Mouse (Mus musculus) midbrain, embryonic 11.5 days (tissue): Measurements from ENCODE around the gene Celf5. TPM values are rescaled to one million over a fixed set of nuclear protein-coding genes. Genes with fewer than 3 reads are reported as not detected.

Source experiments
- ATAC-seq: fragments of 200-750 bp; cut with Nextera tagmentation; 2 replicates; pipeline ENCODE4 v1.8.0; 2017; ENCODE audit warnings: moderate TSS enrichment, moderate library complexity; ENCODE audit not compliant: low FRiP score
- DNase-seq: peaks from one replicate; pipeline ENCODE4 v3.0.0; 2015; ENCODE audit warnings: low spot score; ENCODE audit errors: missing footprints
- H3K27ac ChIP-seq: fragments of 300-500 bp; sonication (generic); 2 replicates; pipeline ENCODE4 v1.5.1; 2014; ENCODE audit warnings: low read depth, low read length
- H3K27me3 ChIP-seq: fragments of 300-500 bp; sonication (generic); 2 replicates; pipeline ENCODE4 v1.6.1; 2014; ENCODE audit warnings: mild to moderate bottlenecking, low read length, moderate library complexity, mixed read lengths; ENCODE audit not compliant: control insufficient read depth, insufficient read depth
- H3K36me3 ChIP-seq: fragments of 300-500 bp; sonication (generic); 2 replicates; pipeline ENCODE4 v1.6.1; 2014; ENCODE audit warnings: mild to moderate bottlenecking, low read length, moderate library complexity, mixed read lengths; ENCODE audit not compliant: control insufficient read depth, insufficient read depth
- H3K4me1 ChIP-seq: fragments of 300-500 bp; sonication (generic); 2 replicates; pipeline ENCODE4 v1.6.1; 2014; ENCODE audit warnings: low read length; ENCODE audit not compliant: control insufficient read depth, insufficient read depth
- H3K4me2 ChIP-seq: fragments of 300-500 bp; sonication (generic); 2 replicates; pipeline ENCODE4 v1.6.1; 2014; ENCODE audit warnings: mild to moderate bottlenecking, moderate library complexity
- H3K4me3 ChIP-seq: fragments of 300-500 bp; sonication (generic); 2 replicates; pipeline ENCODE4 v1.5.1; 2014; ENCODE audit warnings: low read depth, low read length
- H3K9ac ChIP-seq: fragments of 300-500 bp; sonication (generic); 2 replicates; pipeline ENCODE4 v1.6.1; 2014; ENCODE audit warnings: low read length
- H3K9me3 ChIP-seq: fragments of 300-500 bp; sonication (generic); 2 replicates; pipeline ENCODE4 v1.6.1; 2016; ENCODE audit warnings: low read length; ENCODE audit not compliant: control insufficient read depth
- whole genome bisulfite sequencing: fragments of 180-500 bp; shearing (Covaris S2); extraction: QIAGEN DNeasy Blood & Tissue Kit; methylation state at CpG from one replicate; pipeline ENCODE4 v1.1.7; 2014; 5-methylcytosine and 5-hydroxymethylcytosine counted together
- polyA plus RNA-seq: library from polyadenylated mRNA; unstranded; fragments of >200 nt; fragmentation: Nextera tagmentation; extraction: Ambion mirVana; gene quantifications from 2 replicates; pipeline ENCODE4 v1.2.1, GENCODE M21; 2014

Gene Celf5
- polyA plus RNA-seq, 1 experiment from 2014 or later, result 10.0 TPM

- H3K4me1 ChIP-seq, result peaks cover 10% of the 10 kb centered on the region
- H3K9me3 ChIP-seq, result no peaks in the 10 kb centered on the region
- ATAC-seq, result no peak
- no peak overlapping the region for H3K9ac ChIP-seq
- H3K27ac ChIP-seq, result no peak overlapping the region
- no peak overlapping the region for H3K4me2 ChIP-seq
- H3K4me3 ChIP-seq, result no peak overlapping the region
- no peak for DNase-seq
- H3K27me3 ChIP-seq, result peaks cover 64% of the 10 kb centered on the region
- 85% methylated on average over 7 of the region's 7 CpGs for WGBS
- H3K36me3 ChIP-seq, result no peaks in the 10 kb centered on the region
These were observed 54.0 kb downstream of the Celf5 start for GRCm38 (mm10) chr10:81428507-81428870.

- Histone ChIP-seq H3K27ac (no peak overlapping the region), H3K27me3 (peaks cover 64% of the 10 kb centered on the region), H3K9me3 (no peaks in the 10 kb centered on the region), H3K36me3 (no peaks in the 10 kb centered on the region), H3K4me1 (peaks cover 10% of the 10 kb centered on the region), H3K4me2 (no peak overlapping the region), H3K9ac (no peak overlapping the region), H3K4me3 (no peak overlapping the region)
- DNase-seq, result peak; percentile 79
- ATAC-seq, result no peak
- WGBS, result 73% methylated on average over 8 of the region's 8 CpGs
These were observed 54.6 kb downstream of the Celf5 start for GRCm38 (mm10) chr10:81427804-81428506.

GRCm38 (mm10) chr10:81427327-81427726, 55.2 kb downstream of the Celf5 start:
- DNase-seq (peak; percentile 85), ATAC-seq (no peak)
- H3K27me3 ChIP-seq, result peaks cover 61% of the 10 kb centered on the region
- 30% methylated on average over 3 of the region's 3 CpGs for WGBS
- H3K4me2 ChIP-seq, result 0 out of 2 replicates have a peak overlapping the region, but pooled peaks have one; percentile 6
- no peaks in the 10 kb centered on the region for H3K9me3 ChIP-seq
- no peak overlapping the region for H3K4me3 ChIP-seq
- no peaks in the 10 kb centered on the region for H3K36me3 ChIP-seq
- no peak overlapping the region for H3K9ac ChIP-seq
- H3K27ac ChIP-seq, result no peak overlapping the region
- peaks cover 10% of the 10 kb centered on the region for H3K4me1 ChIP-seq

- Histone ChIP-seq H3K9me3 (no peaks in the 10 kb centered on the region), H3K4me1 (peaks cover 10% of the 10 kb centered on the region), H3K9ac (0 out of 2 replicates have a peak overlapping the region, but pooled peaks have one; percentile 7), H3K36me3 (no peaks in the 10 kb centered on the region), H3K27ac (no peak overlapping the region), H3K27me3 (peaks cover 59% of the 10 kb centered on the region), H3K4me2 (peak overlapping the region; percentile 29), H3K4me3 (peak overlapping the region; percentile 1; the same call in 1 of the 2 replicates)
- peak; percentile 86 for DNase-seq
- no peak for ATAC-seq
- under 1% methylated on average over 30 of the region's 38 CpGs for WGBS
These were observed 55.6 kb downstream of the Celf5 start for GRCm38 (mm10) chr10:81426897-81427296.

- DNase-seq (peak; percentile 83), ATAC-seq (no peak)
- WGBS, result 3% methylated on average over 23 of the region's 33 CpGs
- Histone ChIP-seq H3K27me3 (peaks cover 52% of the 10 kb centered on the region), H3K27ac (no peak overlapping the region), H3K4me2 (peak overlapping the region; percentile 32), H3K36me3 (no peaks in the 10 kb centered on the region), H3K4me1 (peaks cover 10% of the 10 kb centered on the region), H3K9ac (no peak overlapping the region), H3K4me3 (peak overlapping the region; percentile 1; the same call in 1 of the 2 replicates), H3K9me3 (no peaks in the 10 kb centered on the region)
These were observed 56.3 kb downstream of the Celf5 start for GRCm38 (mm10) chr10:81426081-81426671.

- no peak overlapping the region for H3K4me3 ChIP-seq
These were observed 57.2 kb downstream of the Celf5 start for GRCm38 (mm10) chr10:81425236-81425850.

GRCm38 (mm10) chr10:81424246-81425051, 58.1 kb downstream of the Celf5 start:
- Histone ChIP-seq H3K36me3 (no peaks in the 10 kb centered on the region), H3K9ac (no peak overlapping the region), H3K27me3 (peaks cover 49% of the 10 kb centered on the region), H3K27ac (no peak overlapping the region), H3K4me2 (no peak overlapping the region), H3K4me3 (no peak overlapping the region), H3K9me3 (no peaks in the 10 kb centered on the region), H3K4me1 (peaks cover 6% of the 10 kb centered on the region)
- WGBS, result 9% methylated on average over 23 of the region's 25 CpGs
- DNase-seq (peak; percentile 85), ATAC-seq (no peak)

More at GRCm38 (mm10) chr10:81425236-81425850, 57.2 kb downstream of the Celf5 start:
- Histone ChIP-seq H3K36me3 (no peaks in the 10 kb centered on the region), H3K4me2 (no peak overlapping the region), H3K9ac (no peak overlapping the region), H3K27ac (no peak overlapping the region), H3K4me1 (peaks cover 10% of the 10 kb centered on the region), H3K9me3 (no peaks in the 10 kb centered on the region), H3K27me3 (peaks cover 49% of the 10 kb centered on the region)
- WGBS, result 26% methylated on average over 10 of the region's 10 CpGs
- no peak for ATAC-seq
- DNase-seq, result peak; percentile 83

GRCm38 (mm10) chr10:81423476-81424245, 58.8 kb downstream of the Celf5 start:
- H3K27me3 ChIP-seq, result peaks cover 46% of the 10 kb centered on the region
- no peak overlapping the region for H3K4me3 ChIP-seq
- no peaks in the 10 kb centered on the region for H3K9me3 ChIP-seq
- no peak for ATAC-seq
- WGBS, result 65% methylated on average over 4 of the region's 4 CpGs
- H3K4me1 ChIP-seq, result peaks cover 5% of the 10 kb centered on the region
- no peak overlapping the region for H3K27ac ChIP-seq
- DNase-seq, result peak; percentile 44
- no peaks in the 10 kb centered on the region for H3K36me3 ChIP-seq
- no peak overlapping the region for H3K4me2 ChIP-seq
- no peak overlapping the region for H3K9ac ChIP-seq
